Mouse (Mus musculus) hindbrain, embryonic 12.5 days (tissue): ENCODE data around the gene Zfp62. TPM values are rescaled to one million over a fixed set of nuclear protein-coding genes. Genes with fewer than 3 reads are reported as not detected.

Experiments used
- ATAC-seq: fragments of 200-750 bp; cut with Nextera tagmentation; 2 replicates; pipeline ENCODE4 v1.8.0; 2017; ENCODE audit warnings: moderate TSS enrichment; ENCODE audit not compliant: low FRiP score
- H3K27ac ChIP-seq: fragments of 300-500 bp; sonication (generic); 2 replicates; pipeline ENCODE4 v1.5.1; 2016; ENCODE audit warnings: mild to moderate bottlenecking
- H3K27me3 ChIP-seq: fragments of 300-500 bp; sonication (generic); 2 replicates; pipeline ENCODE4 v1.6.1; 2016; ENCODE audit warnings: mild to moderate bottlenecking
- H3K36me3 ChIP-seq: fragments of 300-500 bp; sonication (generic); 2 replicates; pipeline ENCODE4 v1.6.1; 2016; ENCODE audit warnings: mild to moderate bottlenecking
- H3K4me1 ChIP-seq: fragments of 300-500 bp; sonication (generic); 2 replicates; pipeline ENCODE4 v1.6.1; 2016
- H3K4me2 ChIP-seq: fragments of 300-500 bp; sonication (generic); replicated peaks from 2 replicates; pipeline ENCODE4 v1.6.1; 2016; ENCODE audit warnings: mild to moderate bottlenecking
- H3K4me3 ChIP-seq: fragments of 300-500 bp; sonication (generic); 2 replicates; pipeline ENCODE4 v1.5.1; 2016; ENCODE audit warnings: mild to moderate bottlenecking
- H3K9ac ChIP-seq: fragments of 300-500 bp; sonication (generic); 2 replicates; pipeline ENCODE4 v1.6.1; 2016; ENCODE audit warnings: mild to moderate bottlenecking, moderate library complexity
- H3K9me3 ChIP-seq: fragments of 300-500 bp; sonication (generic); replicated peaks from 2 replicates; pipeline ENCODE4 v1.6.1; 2016; ENCODE audit warnings: mild to moderate bottlenecking
- whole genome bisulfite sequencing: fragments of 180-500 bp; shearing (Covaris S2); methylation state at CpG from one replicate; pipeline ENCODE4 v1.1.7; 2016; 5-methylcytosine and 5-hydroxymethylcytosine counted together
- polyA plus RNA-seq: library from polyadenylated mRNA; unstranded; fragments of >200 nt; fragmentation: Nextera tagmentation; extraction: Ambion mirVana; gene quantifications from 2 replicates; pipeline ENCODE4 v1.2.1, GENCODE M21; 2016

Zfp62 gene
- polyA plus RNA-seq, 1 experiment from 2014 or later: 55.3 TPM

DNA sequence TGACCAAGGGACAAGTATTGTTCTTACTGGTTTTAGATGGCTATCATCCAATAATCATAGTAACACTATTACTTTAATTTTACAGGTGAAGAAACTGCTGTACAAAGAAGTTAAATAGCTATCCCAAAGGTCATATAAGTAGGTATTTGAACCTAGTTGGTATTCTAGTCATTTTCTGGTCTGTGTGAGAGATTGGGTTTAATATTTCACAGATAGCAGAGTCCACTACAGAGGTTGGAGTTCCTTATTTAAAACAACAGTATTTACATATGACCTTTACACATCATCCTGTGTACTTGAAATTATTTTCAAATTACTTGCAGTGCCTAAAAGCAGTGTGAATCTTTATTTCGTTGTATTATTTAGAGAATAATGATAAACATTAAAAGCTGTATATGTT is 10.4 kb downstream of the Zfp62 start:
- H3K4me2 ChIP-seq: no peak overlapping the region
- peaks cover 37% of the 10 kb centered on the region for H3K36me3 ChIP-seq
- WGBS: 98% methylated on average over 1 of the region's 1 CpGs
- no peaks in the 10 kb centered on the region for H3K9me3 ChIP-seq
- H3K4me1 ChIP-seq: 0 out of 2 replicates have a peak, but pooled peaks cover 3% of the 10 kb centered on the region
- no peaks in the 10 kb centered on the region for H3K27me3 ChIP-seq
- no peak overlapping the region for H3K9ac ChIP-seq
- H3K4me3 ChIP-seq: no peak overlapping the region
- no peak overlapping the region for H3K27ac ChIP-seq
- ATAC-seq: no peak

DNA sequence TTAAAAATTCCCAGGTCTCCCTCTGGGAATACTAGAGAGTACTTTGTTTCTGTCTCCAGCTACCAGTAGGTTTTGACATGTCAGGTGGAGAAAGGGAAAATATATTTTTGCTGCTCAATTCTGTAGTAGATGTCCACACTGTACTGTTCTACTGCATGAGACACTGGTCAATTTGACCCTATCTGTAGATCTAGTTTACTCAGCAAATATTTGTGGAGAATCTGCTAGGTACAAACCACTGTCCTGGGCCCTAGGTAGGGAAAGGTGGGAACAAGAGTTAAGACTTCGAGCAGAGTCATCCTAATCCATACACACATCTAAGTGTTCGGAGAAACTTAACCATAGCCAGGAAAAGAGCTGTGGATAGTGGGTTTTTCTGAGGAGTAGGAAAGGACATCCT is 16.2 kb downstream of the Zfp62 start:
- Histone ChIP-seq H3K27me3 (no peaks in the 10 kb centered on the region), H3K4me2 (no peak overlapping the region), H3K27ac (no peak overlapping the region), H3K9ac (no peak overlapping the region), H3K4me1 (no peaks in the 10 kb centered on the region), H3K9me3 (no peaks in the 10 kb centered on the region), H3K4me3 (no peak overlapping the region), H3K36me3 (peaks cover 39% of the 10 kb centered on the region)
- WGBS: 97% methylated on average over 2 of the region's 2 CpGs
- no peak for ATAC-seq

DNA sequence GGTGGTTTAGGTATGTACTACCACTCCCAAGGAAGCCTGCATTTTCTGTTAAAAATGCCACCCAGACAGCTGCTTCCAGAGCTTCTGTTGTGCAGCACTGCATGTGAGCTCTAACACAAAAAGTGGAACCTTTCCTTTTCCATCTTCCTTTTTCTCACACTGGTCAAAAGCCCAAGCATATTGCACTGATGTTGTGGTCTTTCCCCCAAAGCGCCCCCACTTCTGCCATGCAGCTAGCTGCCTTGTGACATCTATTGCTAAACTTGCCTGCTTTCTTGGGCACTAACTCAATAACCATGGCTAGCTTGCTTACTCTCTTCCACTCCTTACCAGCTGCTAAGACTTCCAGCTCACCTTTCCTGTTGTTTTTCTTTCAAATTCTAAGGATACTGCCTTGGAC is 21.4 kb downstream of the Zfp62 start:
- 0 out of 2 replicates have a peak, but pooled peaks cover 3% of the 10 kb centered on the region for H3K36me3 ChIP-seq
- no peaks in the 10 kb centered on the region for H3K9me3 ChIP-seq
- no peaks in the 10 kb centered on the region for H3K27me3 ChIP-seq
- H3K4me2 ChIP-seq: no peak overlapping the region
- no peak for ATAC-seq
- H3K27ac ChIP-seq: no peak overlapping the region
- H3K9ac ChIP-seq: no peak overlapping the region
- H3K4me3 ChIP-seq: no peak overlapping the region
- WGBS: 48% methylated on average over 1 of the region's 1 CpGs
- no peaks in the 10 kb centered on the region for H3K4me1 ChIP-seq

DNA sequence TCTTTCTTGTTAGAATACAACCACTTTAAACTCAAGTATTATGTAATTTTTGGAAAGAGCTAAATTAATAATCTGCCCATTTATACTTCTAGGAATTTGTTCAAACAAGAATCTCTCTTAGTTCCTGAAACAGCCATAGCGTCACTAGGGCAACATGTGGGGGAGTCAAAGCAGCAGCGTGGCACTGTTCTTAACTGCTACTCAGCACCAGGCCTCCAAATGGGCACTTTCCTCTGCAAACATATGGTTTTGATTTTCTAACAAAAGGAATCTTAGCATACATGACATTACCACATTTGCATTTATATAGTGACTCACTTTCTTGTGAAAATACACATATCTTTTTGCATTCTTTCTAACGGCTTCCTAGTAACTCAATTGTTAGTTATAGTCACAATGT is 29.7 kb downstream of the Zfp62 start:
- H3K27me3 ChIP-seq: no peaks in the 10 kb centered on the region
- no peak overlapping the region for H3K4me2 ChIP-seq
- H3K4me1 ChIP-seq: no peaks in the 10 kb centered on the region
- WGBS: 72% methylated on average over 3 of the region's 3 CpGs
- ATAC-seq: no peak
- H3K9ac ChIP-seq: no peak overlapping the region
- no peaks in the 10 kb centered on the region for H3K9me3 ChIP-seq
- no peak overlapping the region for H3K27ac ChIP-seq
- no peak overlapping the region for H3K4me3 ChIP-seq
- no peaks in the 10 kb centered on the region for H3K36me3 ChIP-seq

DNA sequence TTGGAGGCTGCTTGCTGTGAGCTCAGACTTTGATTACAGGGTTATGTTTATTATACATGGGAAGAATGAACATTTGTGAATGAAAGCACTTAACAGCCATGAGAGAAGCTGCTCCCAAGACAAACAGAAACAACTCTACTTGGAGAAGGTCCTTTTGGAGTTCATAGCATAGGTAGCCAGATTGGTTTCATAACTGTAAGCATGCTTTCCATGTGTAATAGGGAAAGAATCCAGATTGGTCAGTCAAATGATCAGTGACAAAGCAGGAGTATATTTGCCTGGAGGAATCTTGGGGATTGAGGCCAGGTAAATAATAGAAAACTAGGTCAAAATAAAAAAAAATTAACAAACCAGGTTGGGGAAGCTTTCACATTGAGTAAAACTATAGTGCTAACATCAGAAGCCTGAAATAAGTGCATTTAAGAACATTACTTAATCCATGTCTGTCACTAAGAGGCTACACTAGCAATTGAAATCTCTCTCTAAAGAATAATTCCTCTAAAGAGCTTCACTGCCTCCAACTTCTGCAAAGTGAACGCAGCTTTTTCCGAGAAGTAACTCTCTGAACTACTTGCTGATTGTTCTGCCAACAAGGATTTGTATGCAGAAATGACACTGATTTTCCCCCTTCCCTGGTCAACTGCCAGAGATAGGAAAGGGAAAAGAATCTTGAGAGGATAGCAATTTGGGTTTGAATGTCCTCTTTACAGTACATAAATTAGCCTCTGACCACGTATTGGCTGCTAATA is 32.5 kb downstream of the Zfp62 start:
- no peak overlapping the region for H3K27ac ChIP-seq
- H3K4me2 ChIP-seq: no peak overlapping the region
- H3K4me1 ChIP-seq: no peaks in the 10 kb centered on the region
- H3K9ac ChIP-seq: no peak overlapping the region
- WGBS: 81% methylated on average over 3 of the region's 3 CpGs
- no peaks in the 10 kb centered on the region for H3K36me3 ChIP-seq
- H3K4me3 ChIP-seq: no peak overlapping the region
- H3K9me3 ChIP-seq: no peaks in the 10 kb centered on the region
- ATAC-seq: no peak
- H3K27me3 ChIP-seq: no peaks in the 10 kb centered on the region

DNA sequence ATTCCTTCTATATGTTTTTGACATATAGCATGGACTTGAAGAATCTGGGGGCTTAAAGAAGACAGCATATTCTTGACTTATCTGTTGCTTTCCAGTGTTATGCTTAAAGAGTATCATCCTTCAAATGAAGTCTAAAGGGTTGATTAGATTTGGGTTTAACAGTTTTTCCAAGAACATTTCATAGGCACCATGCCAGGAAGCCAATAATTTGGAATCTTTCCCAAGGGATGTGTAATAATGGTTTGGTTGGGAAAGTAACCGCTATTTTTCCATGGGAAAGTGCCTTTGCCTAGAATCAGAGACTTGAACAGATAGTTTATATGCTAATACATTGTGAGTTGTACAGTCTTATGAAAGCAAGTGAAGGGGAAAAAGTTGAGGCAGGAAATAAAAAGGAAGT is 33.8 kb downstream of the Zfp62 start:
- Histone ChIP-seq H3K4me2 (no peak overlapping the region), H3K4me3 (no peak overlapping the region), H3K27me3 (no peaks in the 10 kb centered on the region), H3K36me3 (no peaks in the 10 kb centered on the region), H3K4me1 (no peaks in the 10 kb centered on the region), H3K27ac (no peak overlapping the region), H3K9ac (no peak overlapping the region), H3K9me3 (no peaks in the 10 kb centered on the region)
- no peak for ATAC-seq
- 74% methylated on average over 1 of the region's 1 CpGs for WGBS

DNA sequence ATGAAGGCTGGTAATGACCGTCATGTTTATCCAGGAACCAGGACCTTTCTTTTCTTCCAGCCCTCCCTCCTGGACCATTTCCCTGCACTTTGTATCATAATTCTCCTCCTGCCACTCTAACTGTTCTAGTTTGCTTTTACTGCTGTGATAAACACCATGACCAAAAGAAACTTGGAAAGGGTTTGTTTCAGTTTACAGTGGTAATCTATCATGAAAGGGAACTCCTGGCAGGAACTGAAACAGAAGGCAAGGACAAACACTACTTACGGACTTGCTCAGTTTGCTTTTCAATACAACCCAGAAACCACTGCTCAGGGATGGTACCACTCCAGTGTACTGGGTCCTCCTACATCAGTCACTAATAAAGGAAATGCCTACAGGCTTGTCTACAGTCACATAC is 34.4 kb downstream of the Zfp62 start:
- no peak for ATAC-seq
- no peaks in the 10 kb centered on the region for H3K4me1 ChIP-seq
- no peaks in the 10 kb centered on the region for H3K9me3 ChIP-seq
- H3K27me3 ChIP-seq: no peaks in the 10 kb centered on the region
- H3K4me2 ChIP-seq: no peak overlapping the region
- H3K9ac ChIP-seq: no peak overlapping the region
- H3K27ac ChIP-seq: no peak overlapping the region
- WGBS: 92% methylated on average over 2 of the region's 2 CpGs
- no peaks in the 10 kb centered on the region for H3K36me3 ChIP-seq
- no peak overlapping the region for H3K4me3 ChIP-seq

DNA sequence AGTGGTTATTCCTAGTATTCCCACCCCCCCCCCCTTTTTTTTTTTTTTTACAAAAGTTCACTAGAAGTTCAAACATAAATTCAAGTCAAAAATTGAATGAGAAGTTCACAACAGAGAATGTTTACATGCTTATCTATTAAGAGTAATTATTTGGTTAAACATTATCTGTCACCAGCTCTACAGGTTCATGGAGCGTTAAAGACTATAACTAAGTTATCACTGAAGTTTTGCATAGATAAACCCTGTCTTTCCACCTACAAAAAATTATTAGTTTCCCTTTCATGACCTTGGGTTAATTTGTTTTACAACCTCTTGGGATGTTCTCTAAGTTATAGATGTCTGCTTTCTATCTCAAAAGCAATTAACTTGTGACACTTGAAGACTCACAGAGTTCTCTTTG is 37.2 kb downstream of the Zfp62 start:
- peaks cover 14% of the 10 kb centered on the region for H3K4me1 ChIP-seq
- no peak overlapping the region for H3K4me3 ChIP-seq
- no peak overlapping the region for H3K27ac ChIP-seq
- ATAC-seq: no peak
- no peak overlapping the region for H3K4me2 ChIP-seq
- H3K9ac ChIP-seq: no peak overlapping the region
- 91% methylated on average over 1 of the region's 1 CpGs for WGBS
- H3K36me3 ChIP-seq: no peaks in the 10 kb centered on the region
- no peaks in the 10 kb centered on the region for H3K27me3 ChIP-seq
- no peaks in the 10 kb centered on the region for H3K9me3 ChIP-seq

DNA sequence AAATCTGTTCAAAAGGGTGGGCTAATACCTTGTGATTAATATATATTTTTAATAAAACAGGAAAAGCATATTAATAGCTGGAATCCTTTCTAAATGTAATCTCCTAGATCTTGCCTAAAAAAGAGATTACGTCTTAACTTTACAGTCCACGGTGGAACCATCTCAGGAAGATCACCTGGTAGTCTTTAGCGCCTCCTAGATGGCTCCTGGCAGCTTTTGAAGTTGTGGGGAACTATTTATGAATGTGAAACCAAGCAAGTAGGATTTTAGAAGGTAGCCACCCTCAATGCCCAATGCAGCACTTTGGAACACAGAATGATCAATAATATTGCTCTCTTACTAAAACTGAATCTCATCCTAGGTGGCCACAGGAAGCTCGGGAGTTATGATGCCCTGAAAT is 37.8 kb downstream of the Zfp62 start:
- Histone ChIP-seq H3K4me2 (no peak overlapping the region), H3K4me1 (peaks cover 20% of the 10 kb centered on the region), H3K27ac (no peak overlapping the region), H3K4me3 (no peak overlapping the region), H3K27me3 (no peaks in the 10 kb centered on the region), H3K36me3 (no peaks in the 10 kb centered on the region), H3K9me3 (no peaks in the 10 kb centered on the region), H3K9ac (no peak overlapping the region)
- no peak for ATAC-seq
- WGBS: 91% methylated on average over 4 of the region's 4 CpGs

DNA sequence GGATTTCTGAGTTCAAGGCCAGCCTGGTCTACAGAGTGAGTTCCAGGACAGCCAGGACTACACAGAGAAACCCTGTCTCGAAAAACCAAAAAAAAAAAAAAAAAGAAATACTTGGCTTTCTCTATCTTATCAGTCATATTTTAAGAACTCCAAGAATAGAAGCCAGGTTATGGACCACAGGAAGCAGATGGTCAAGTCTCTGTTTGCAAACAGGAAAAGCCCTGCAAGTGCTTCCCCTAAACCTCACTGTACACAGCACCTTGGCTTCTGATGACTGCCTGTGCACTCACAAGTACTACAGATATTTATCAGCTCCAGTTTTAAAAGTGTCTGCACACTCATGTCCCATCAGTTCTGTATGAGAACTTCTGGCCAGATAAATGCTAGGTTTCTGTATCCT is 38.4 kb downstream of the Zfp62 start:
- no peaks in the 10 kb centered on the region for H3K9me3 ChIP-seq
- no peak overlapping the region for H3K4me3 ChIP-seq
- WGBS: 63% methylated on average over 1 of the region's 1 CpGs

DNA sequence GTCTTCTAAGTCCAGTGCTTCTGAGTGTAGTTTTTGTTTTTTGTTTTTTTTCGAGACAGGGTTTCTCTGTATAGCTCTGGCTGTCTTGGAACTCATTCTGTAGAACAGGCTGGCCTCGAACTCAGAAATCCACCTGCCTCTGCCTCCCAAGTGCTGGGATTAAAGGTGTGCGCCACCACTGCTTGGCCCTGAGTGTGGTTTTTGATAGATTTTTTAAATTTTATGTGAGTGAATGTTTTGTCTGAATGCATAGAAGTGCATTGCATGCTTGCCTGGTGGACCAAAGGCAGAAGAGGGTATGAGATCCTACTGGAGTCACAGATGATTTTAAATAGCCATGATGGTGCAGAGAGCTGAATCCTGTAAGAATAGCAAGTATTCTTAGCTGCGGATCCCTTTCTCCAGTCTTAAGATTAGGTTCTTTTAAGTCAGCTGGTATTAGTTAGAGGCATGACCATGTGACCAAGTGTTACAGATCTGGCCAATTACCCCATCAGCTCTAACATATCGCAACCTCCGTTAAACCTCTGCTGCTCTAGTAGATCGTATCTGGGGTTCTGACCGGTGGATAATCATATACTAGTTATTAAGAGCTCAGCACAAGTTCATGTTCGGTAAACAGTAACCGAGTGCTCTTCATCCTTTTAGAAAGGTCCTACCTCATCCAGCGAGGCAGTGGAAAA is 40.0 kb downstream of the Zfp62 start:
- Histone ChIP-seq H3K4me3 (peak overlapping the region; percentile 59), H3K27me3 (no peaks in the 10 kb centered on the region), H3K27ac (peak overlapping the region; percentile 95), H3K9me3 (no peaks in the 10 kb centered on the region), H3K4me2 (peak overlapping the region; percentile 65), H3K36me3 (no peaks in the 10 kb centered on the region), H3K4me1 (peaks cover 22% of the 10 kb centered on the region), H3K9ac (peak overlapping the region; percentile 75)
- ATAC-seq: peak; percentile 9
- WGBS: 25% methylated on average over 11 of the region's 11 CpGs

More for the DNA sequence above, 38.4 kb downstream of the Zfp62 start:
- Histone ChIP-seq H3K27ac (no peak overlapping the region), H3K4me2 (no peak overlapping the region), H3K4me1 (peaks cover 20% of the 10 kb centered on the region), H3K9ac (no peak overlapping the region), H3K27me3 (no peaks in the 10 kb centered on the region), H3K36me3 (no peaks in the 10 kb centered on the region)
- ATAC-seq: no peak

DNA sequence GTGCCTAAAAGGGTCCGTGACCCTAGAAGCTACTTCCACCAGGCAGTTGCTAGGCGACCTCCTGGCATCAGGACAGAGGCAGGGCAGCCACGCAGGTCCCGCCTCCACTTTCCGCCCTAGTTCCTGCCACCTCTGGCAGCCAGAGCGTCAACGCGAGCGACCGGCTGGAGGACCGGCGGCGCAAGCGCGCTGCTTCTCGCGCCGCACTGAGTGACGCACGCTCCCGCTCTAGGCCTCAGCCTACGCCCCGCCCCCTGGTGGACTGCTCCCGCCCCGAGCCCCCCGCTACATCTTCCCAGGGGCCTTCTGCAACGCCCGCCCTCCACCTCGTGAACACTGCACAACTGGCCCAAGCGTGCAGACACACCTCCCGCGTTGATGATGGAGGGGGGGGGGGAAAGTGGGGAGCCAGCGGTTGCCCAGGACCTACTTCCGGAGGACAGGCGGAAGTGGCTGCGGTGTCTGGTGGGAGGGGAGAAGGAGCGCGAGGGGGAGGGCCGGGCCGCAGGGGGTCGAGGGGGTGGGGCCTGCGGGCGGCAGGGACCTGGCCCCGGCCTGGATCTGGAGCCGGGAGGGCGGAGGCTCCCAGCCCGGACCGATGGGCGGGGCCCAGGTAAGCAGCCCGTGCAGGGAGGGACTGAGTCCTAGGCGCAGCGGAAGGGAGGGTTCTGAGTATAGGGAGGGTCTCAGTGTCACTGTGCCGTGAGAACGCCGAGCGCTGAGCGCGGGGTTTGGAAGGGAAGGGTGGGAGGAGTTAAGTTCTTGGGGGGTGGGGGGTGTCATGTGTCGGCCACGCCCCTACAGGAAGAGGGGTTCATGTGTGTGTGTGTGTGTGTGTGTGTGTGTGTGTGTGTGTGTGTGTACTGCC is 40.9 kb downstream of the Zfp62 start, which contains the start of gene Mgat1:
Gene Mgat1, plus strand, starts transcription at position 465 of the 868 bp plus-strand sequence.
- peak within 1 kb of the TSS; percentile 65 for H3K4me2 ChIP-seq
- ATAC-seq: peak; percentile 99
- WGBS: under 1% methylated on average over 55 of the region's 60 CpGs
- H3K4me1 ChIP-seq: peaks cover 22% of the 10 kb centered on the region
- H3K4me3 ChIP-seq: peak within 1 kb of the TSS; percentile 59
- peak within 1 kb of the TSS; percentile 75 for H3K9ac ChIP-seq
- peak within 1 kb of the TSS; percentile 95 for H3K27ac ChIP-seq
- no peaks in the 10 kb centered on the region for H3K36me3 ChIP-seq
- no peaks in the 10 kb centered on the region for H3K9me3 ChIP-seq
- H3K27me3 ChIP-seq: no peaks in the 10 kb centered on the region
